Mouse (Mus musculus): ENCODE measurements at regions not wholly inside any gene's neighbourhood (a gene's known extent, or its start where the extent isn't known, plus 50 kb on each side); places are given as distances from the start of the nearest gene placed in this dataset.

DNA sequence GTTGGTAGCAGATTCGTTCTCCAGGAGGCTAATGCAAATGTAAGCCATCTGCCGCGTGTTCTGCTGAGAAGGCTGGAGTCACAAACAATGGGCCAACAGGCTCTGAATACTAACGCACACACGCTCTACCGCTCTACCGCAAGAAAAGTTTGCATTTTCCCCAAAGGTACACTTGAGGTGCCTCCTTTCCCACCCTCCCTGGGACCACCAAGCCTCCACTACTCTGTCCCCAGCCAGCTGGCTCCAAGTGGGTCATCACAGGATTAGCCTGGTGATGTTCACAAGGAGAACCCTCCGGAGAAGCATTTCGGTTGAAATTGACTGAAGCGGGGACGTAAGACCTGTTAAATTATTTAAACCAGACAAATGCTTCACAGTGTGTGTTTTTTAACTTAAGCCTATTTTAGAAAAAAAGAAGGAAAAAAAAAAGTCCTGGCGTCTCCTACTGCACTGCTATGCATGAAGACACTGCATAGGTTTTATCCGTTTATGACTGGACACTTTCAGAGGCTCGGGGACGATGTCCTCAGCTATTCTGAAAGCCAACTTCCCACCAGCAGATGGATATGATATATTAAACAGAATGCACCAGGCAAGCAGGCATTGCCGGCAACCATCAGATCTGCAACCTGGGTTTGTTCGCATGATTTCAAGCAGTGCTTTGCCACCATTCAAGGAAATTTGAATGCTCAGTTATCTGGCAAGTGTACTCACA is 187.8 kb downstream of the Rwdd3 start:
- Histone ChIP-seq H3K4me1 (replicated peaks) (no peaks in the 10 kb centered on the region), H3K36me3 (no peaks in the 10 kb centered on the region), H3K9me3 (no peaks in the 10 kb centered on the region), H3K27ac (no peak overlapping the region), H3K4me3 (replicated peaks) (no peak overlapping the region), H3K9ac (no peak overlapping the region), H3K4me2 (replicated peaks) (no peak overlapping the region), H3K27me3 (replicated peaks) (no peaks in the 10 kb centered on the region)
- no peak for ATAC-seq
- WGBS = 57% methylated on average over 17 of the region's 17 CpGs

DNA sequence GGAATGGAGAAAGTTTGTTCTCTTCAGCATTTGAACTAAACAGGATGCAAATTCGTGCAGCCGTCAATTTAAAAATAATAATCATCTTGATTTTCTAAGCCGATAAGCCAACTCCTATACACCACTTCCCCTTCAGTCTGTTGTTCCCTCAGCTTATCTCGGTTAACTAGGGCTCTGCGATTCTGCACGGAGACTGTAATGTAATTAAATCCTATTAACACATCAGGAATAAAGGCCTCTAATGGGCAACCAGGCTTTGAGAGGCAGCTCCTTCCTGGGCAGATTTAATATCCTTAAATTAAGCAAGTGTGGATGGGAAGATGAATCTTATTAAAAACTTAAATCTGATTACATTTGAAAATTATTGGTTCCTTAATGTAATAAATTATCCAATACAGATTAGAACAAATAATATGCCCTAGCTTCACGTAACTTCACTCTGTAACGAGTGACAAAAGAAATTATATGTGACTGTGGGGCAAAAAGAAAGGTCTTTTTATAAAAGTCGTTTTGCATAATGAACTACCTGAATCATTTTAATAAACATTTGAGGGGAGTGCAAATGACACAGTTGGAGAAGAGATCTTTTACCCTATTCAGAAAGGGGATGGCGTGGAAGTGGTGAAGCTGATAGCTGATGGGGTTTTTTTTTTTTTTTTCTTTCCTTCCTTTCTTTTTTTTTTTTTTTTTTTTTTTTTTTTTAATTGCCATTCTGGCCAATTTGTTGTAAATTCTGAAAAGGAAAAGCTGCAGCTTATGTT is 188.5 kb downstream of the Rwdd3 start:
- ATAC-seq = no peak
- Histone ChIP-seq H3K9ac (no peak overlapping the region), H3K4me3 (replicated peaks) (no peak overlapping the region), H3K4me1 (replicated peaks) (no peaks in the 10 kb centered on the region), H3K4me2 (replicated peaks) (no peak overlapping the region), H3K27ac (no peak overlapping the region), H3K36me3 (no peaks in the 10 kb centered on the region), H3K27me3 (replicated peaks) (no peaks in the 10 kb centered on the region), H3K9me3 (no peaks in the 10 kb centered on the region)
- WGBS = 41% methylated on average over 10 of the region's 10 CpGs

DNA sequence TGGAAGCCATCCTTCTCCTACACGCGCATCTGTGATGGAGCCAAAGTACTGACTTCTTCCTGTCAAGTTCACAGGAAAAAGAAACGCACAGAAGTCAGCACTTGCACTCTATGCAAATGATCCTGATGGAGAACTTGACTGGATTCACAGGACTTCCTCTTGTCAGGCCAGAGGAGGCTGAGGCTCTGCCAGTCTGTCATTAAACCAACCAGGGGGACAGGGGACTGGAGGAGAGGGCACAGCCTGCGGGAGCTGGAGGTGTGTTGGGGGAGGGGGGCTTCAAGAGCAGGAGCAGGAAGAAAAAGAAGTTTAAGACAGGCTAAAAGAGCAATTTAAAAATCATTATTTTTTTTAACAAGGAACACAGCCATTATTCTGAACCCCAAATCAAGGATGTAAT is 189.3 kb downstream of the Rwdd3 start:
- Histone ChIP-seq H3K27me3 (replicated peaks) (no peaks in the 10 kb centered on the region), H3K9ac (no peak overlapping the region), H3K4me3 (replicated peaks) (no peak overlapping the region), H3K4me1 (replicated peaks) (no peaks in the 10 kb centered on the region), H3K9me3 (no peaks in the 10 kb centered on the region), H3K36me3 (no peaks in the 10 kb centered on the region), H3K27ac (no peak overlapping the region), H3K4me2 (replicated peaks) (no peak overlapping the region)
- WGBS = 37% methylated on average over 4 of the region's 4 CpGs
- ATAC-seq = no peak

DNA sequence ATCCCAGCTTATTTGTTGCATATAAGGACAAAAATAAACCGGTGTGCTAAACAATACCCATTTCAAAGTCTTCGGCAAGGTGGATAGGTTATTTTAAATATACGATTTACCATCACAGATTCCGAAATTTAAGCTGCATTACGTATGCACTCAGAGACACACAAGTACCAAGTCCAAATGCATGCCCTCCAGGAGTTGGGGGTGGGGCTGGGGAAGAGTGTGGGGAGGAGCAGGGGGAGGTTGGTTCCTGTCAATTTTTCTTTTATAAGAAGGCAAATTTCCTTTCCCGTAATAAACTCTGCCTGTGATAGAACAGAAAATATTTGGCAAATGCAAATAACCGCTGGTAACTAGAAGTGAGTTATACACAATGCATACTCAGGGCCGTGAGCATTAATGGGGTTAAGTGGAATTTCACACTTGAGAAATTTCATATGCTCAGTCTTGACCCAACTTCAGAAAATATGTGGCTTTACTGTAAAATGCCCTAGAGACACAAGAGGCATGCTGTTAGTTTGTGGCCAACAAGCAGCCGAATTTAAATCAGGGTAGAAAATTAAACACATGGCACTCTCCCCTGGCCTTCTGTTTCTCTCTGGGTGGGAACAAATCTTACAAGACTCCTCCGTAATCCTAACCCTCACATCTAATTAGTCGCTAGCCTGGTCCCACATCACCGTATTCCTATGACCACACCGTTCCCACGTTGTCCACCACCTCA is 200.6 kb downstream of the Rwdd3 start:
- Histone ChIP-seq H3K9ac (no peak overlapping the region), H3K4me2 (replicated peaks) (no peak overlapping the region), H3K27ac (no peak overlapping the region), H3K4me3 (replicated peaks) (no peak overlapping the region), H3K36me3 (no peaks in the 10 kb centered on the region), H3K9me3 (no peaks in the 10 kb centered on the region), H3K27me3 (replicated peaks) (no peaks in the 10 kb centered on the region), H3K4me1 (replicated peaks) (no peaks in the 10 kb centered on the region)
- ATAC-seq = no peak
- WGBS = 75% methylated on average over 14 of the region's 14 CpGs

DNA sequence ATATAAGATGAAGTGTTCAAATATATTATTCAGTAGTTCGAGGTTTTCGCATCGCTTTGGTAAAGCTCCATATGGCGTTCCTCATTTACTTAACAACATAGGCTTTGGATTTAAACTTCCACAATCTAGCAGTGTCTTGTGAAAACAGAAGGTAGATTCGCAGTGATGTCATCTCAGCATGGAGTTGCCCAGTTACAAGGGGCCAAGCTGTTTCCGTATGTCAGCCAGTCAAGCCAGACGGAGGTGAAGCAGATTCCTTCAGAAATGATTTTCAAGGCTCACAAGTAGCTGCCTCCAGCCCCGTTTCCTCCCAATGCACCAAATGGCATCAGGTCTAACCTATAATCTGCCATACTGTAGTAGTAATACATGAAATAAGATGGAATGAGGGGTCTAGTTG is 224.6 kb downstream of the Rwdd3 start:
- Histone ChIP-seq H3K4me2 (replicated peaks) (no peak overlapping the region), H3K4me1 (replicated peaks) (no peaks in the 10 kb centered on the region), H3K9ac (no peak overlapping the region), H3K27ac (no peak overlapping the region), H3K36me3 (no peaks in the 10 kb centered on the region), H3K4me3 (replicated peaks) (no peak overlapping the region), H3K27me3 (replicated peaks) (no peaks in the 10 kb centered on the region), H3K9me3 (no peaks in the 10 kb centered on the region)
- no peak for ATAC-seq
- WGBS = 86% methylated on average over 8 of the region's 8 CpGs

DNA sequence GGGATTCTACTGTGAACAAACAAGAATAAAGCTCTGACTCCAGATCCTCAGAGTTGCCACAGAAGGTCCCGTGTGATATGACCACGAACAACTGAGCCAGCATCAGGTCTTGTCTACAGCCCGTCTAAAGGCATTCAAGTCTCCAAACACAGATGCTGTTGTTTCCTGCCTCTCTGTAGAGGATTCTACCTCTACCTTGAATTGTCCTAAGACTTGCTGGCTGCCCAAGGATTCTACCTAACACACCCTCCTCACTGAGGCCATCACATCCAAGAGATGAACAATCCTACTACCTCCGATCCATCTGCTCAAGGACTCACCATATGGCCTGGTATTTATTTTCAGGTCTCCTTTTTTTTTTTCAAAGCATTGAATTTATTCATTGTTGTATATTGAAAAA is 237.1 kb downstream of the Rwdd3 start:
- Histone ChIP-seq H3K27me3 (replicated peaks) (no peaks in the 10 kb centered on the region), H3K4me2 (replicated peaks) (no peak overlapping the region), H3K4me1 (replicated peaks) (no peaks in the 10 kb centered on the region), H3K9ac (no peak overlapping the region), H3K27ac (no peak overlapping the region), H3K36me3 (no peaks in the 10 kb centered on the region), H3K4me3 (replicated peaks) (no peak overlapping the region), H3K9me3 (no peaks in the 10 kb centered on the region)
- WGBS = 88% methylated on average over 4 of the region's 4 CpGs
- no peak for ATAC-seq

DNA sequence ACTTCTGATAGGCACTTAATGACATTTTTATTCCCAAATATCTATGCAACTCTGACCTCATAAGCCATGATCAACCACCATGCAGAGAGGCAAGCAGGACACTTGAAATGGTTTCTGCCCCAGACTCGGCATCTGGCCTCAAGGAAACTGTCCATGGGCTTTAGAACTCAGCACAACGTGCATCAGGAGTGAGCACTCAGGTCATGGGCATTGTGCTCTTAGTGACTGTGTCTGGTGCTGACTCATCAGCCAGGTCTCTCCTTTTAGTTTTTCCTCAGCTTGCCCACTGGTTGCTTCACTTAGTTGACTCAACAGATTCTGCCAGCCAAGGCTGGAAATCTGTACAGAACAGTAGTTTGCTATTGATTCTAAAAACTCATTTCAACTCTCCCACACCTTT is 251.1 kb downstream of the Rwdd3 start:
- Histone ChIP-seq H3K4me1 (replicated peaks) (no peaks in the 10 kb centered on the region), H3K4me2 (replicated peaks) (no peak overlapping the region), H3K9me3 (no peaks in the 10 kb centered on the region), H3K4me3 (replicated peaks) (no peak overlapping the region), H3K27ac (no peak overlapping the region), H3K27me3 (replicated peaks) (no peaks in the 10 kb centered on the region), H3K36me3 (no peaks in the 10 kb centered on the region), H3K9ac (no peak overlapping the region)
- ATAC-seq = no peak
- WGBS = 77% methylated on average over 2 of the region's 2 CpGs

DNA sequence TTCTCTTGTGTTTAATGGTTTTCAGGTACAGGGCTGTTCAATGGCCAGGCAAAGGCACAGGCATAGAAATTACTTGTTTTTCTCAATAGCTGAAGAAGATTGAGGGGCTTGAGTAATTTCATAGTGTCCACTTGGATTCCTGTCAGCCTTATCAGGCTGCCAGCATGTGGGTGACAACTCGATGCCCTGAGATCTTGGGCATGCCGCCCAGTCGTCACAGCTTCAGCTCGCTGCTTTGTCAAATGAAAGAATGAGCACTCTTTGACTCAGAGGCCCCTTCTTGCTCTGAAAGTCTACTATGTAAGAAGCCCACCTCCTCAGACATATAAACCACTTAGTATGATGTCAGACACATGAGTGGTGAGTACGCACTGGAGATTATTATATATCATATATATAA is 272.6 kb downstream of the Rwdd3 start:
- Histone ChIP-seq H3K9me3 (no peaks in the 10 kb centered on the region), H3K4me3 (replicated peaks) (no peak overlapping the region), H3K27me3 (replicated peaks) (no peaks in the 10 kb centered on the region), H3K27ac (no peak overlapping the region), H3K9ac (no peak overlapping the region), H3K36me3 (no peaks in the 10 kb centered on the region), H3K4me2 (replicated peaks) (no peak overlapping the region), H3K4me1 (replicated peaks) (no peaks in the 10 kb centered on the region)
- no peak for ATAC-seq
- WGBS = 88% methylated on average over 5 of the region's 5 CpGs

DNA sequence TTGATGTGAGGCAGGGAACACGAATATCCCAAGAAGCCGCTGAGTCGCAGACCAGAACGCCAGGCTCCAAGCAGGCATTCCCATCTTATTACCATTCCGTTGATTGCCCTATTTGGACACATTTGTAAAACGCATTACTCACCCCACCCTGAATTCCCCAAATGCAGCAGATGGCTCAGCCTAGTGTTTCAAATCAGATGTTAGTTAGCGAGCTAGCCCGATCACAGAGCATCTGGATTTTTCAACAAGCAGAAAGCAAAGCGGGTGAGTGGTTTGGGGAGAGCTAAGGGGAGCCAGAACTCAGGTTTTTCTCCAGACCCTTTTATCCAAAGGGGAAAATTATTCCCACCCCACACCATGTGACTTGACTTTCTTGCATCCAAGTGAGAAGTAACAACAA is 273.2 kb downstream of the Rwdd3 start:
- no peaks in the 10 kb centered on the region for H3K9me3 ChIP-seq
- H3K4me1 ChIP-seq (replicated peaks) = no peaks in the 10 kb centered on the region
- no peaks in the 10 kb centered on the region for H3K36me3 ChIP-seq
- H3K27ac ChIP-seq = no peak overlapping the region
- no peak overlapping the region for H3K4me2 ChIP-seq (replicated peaks)
- H3K4me3 ChIP-seq (replicated peaks) = no peak overlapping the region
- no peak overlapping the region for H3K9ac ChIP-seq
- H3K27me3 ChIP-seq (replicated peaks) = no peaks in the 10 kb centered on the region
- WGBS = 59% methylated on average over 9 of the region's 9 CpGs
- no peak for ATAC-seq

DNA sequence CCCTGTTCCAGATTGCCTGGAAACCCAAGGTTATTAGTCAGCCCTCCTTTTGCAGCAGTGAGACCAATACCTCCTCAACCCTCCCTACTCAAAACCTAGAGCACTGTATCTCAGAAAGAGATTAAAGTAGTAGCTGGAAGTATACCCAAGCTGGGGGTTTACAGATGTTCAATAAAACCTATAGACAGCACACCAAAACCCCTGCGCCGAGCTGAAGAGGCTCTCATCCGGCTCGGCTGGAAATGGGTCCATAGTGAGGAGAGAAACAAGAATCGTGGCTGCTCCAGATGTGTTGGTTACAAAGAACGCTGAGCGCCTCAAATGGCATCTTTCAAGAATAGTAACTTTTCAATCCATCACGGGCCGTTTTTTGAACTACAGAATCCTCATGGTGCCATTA is 273.7 kb downstream of the Rwdd3 start:
- Histone ChIP-seq H3K4me2 (replicated peaks) (no peak overlapping the region), H3K27ac (no peak overlapping the region), H3K4me3 (replicated peaks) (no peak overlapping the region), H3K9me3 (no peaks in the 10 kb centered on the region), H3K36me3 (no peaks in the 10 kb centered on the region), H3K9ac (no peak overlapping the region), H3K4me1 (replicated peaks) (no peaks in the 10 kb centered on the region), H3K27me3 (replicated peaks) (no peaks in the 10 kb centered on the region)
- ATAC-seq = no peak
- 85% methylated on average over 9 of the region's 9 CpGs for whole genome bisulfite sequencing

DNA sequence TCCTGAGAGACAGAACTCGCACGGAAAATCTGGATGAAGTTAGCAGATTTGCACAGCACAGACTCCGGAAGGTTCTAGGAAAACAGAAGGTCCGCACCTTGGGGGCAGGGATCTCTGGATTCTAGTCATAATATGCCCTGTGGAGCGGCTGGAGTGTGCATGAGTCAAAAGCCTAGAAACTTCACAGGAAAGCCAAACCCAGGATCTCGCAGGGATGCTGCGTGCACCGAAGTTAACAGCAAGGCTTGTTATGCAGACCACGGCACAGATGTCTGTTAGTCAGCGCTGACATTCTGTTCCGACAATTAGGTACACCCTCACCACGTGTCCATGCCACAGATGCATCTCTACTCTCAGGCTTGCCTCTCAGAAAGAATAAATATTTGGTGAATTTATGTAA is 274.3 kb downstream of the Rwdd3 start:
- H3K9me3 ChIP-seq = no peaks in the 10 kb centered on the region
- 64% methylated on average over 12 of the region's 12 CpGs for WGBS
- ATAC-seq = no peak

DNA sequence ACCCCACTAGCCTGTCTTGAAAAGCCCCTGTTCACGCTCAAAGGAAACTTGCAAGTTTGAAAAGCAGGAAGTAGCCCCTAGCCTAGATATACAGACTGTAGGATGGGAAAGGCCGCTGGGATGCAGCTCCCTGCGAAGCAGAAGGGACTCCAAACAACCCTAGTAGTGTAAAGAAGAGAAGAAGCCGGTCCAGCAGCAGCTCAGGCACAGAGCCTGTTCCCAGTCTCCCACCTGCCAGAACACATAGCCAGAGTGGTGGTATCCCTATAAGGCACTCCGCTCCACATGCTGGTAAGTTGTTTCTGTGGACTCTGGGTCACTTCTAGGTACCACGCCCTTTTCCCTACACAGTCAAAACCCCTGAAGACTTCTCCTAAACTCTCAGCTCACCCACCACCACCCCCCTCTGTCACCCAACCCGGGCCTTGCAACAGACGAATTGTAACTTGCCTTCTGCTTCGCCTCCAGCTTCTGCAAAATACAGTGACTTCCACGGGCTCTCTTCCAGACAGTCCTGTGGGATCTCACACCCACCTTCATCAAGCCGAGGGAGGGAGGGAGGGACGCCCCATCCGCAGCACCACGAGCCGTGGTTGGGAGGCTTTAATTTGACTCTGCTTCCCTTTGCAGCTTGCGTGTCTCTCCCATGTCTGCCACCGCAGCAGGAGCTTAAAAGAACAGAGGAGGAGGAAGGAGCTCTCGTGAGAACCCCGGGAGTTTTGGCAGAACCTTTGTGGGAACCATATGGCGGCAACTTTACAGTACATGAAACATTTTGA is 285.2 kb downstream of the Rwdd3 start:
- peak overlapping the region; percentile 36 for H3K4me2 ChIP-seq (replicated peaks)
- ATAC-seq = no peak
- WGBS = 57% methylated on average over 20 of the region's 20 CpGs

More for the DNA sequence above, 274.3 kb downstream of the Rwdd3 start:
- Histone ChIP-seq H3K4me3 (replicated peaks) (no peak overlapping the region), H3K36me3 (no peaks in the 10 kb centered on the region), H3K27me3 (replicated peaks) (no peaks in the 10 kb centered on the region), H3K4me2 (replicated peaks) (no peak overlapping the region), H3K4me1 (replicated peaks) (no peaks in the 10 kb centered on the region), H3K27ac (no peak overlapping the region), H3K9ac (no peak overlapping the region)

More for the DNA sequence above, 285.2 kb downstream of the Rwdd3 start:
- Histone ChIP-seq H3K9me3 (no peaks in the 10 kb centered on the region), H3K4me3 (replicated peaks) (no peak overlapping the region), H3K36me3 (no peaks in the 10 kb centered on the region), H3K9ac (no peak overlapping the region), H3K4me1 (replicated peaks) (0 out of 2 replicates have a peak, but pooled peaks cover 3% of the 10 kb centered on the region), H3K27ac (no peak overlapping the region), H3K27me3 (replicated peaks) (no peaks in the 10 kb centered on the region)

Data from intestine, embryonic 15.5 days (tissue).